Mouse (Mus musculus) hindbrain, embryonic 12.5 days (tissue): ENCODE measurements around the gene Tuba1c. TPM values are rescaled to one million over a fixed set of nuclear protein-coding genes. Genes with fewer than 3 reads are reported as not detected.
"Not testable (repeated sequence)": the region's sequence is repeated elsewhere in the genome, so short reads cannot be mapped to it uniquely, and the experiment has no call there.

Experiments used
- ATAC-seq: fragments of 200-750 bp; cut with Nextera tagmentation; 2 replicates; pipeline ENCODE4 v1.8.0; 2017; ENCODE audit warnings: moderate TSS enrichment; ENCODE audit not compliant: low FRiP score
- H3K27ac ChIP-seq: fragments of 300-500 bp; sonication (generic); 2 replicates; pipeline ENCODE4 v1.5.1; 2016; ENCODE audit warnings: mild to moderate bottlenecking
- H3K27me3 ChIP-seq: fragments of 300-500 bp; sonication (generic); 2 replicates; pipeline ENCODE4 v1.6.1; 2016; ENCODE audit warnings: mild to moderate bottlenecking
- H3K36me3 ChIP-seq: fragments of 300-500 bp; sonication (generic); 2 replicates; pipeline ENCODE4 v1.6.1; 2016; ENCODE audit warnings: mild to moderate bottlenecking
- H3K4me1 ChIP-seq: fragments of 300-500 bp; sonication (generic); 2 replicates; pipeline ENCODE4 v1.6.1; 2016
- H3K4me2 ChIP-seq: fragments of 300-500 bp; sonication (generic); replicated peaks from 2 replicates; pipeline ENCODE4 v1.6.1; 2016; ENCODE audit warnings: mild to moderate bottlenecking
- H3K4me3 ChIP-seq: fragments of 300-500 bp; sonication (generic); 2 replicates; pipeline ENCODE4 v1.5.1; 2016; ENCODE audit warnings: mild to moderate bottlenecking
- H3K9ac ChIP-seq: fragments of 300-500 bp; sonication (generic); 2 replicates; pipeline ENCODE4 v1.6.1; 2016; ENCODE audit warnings: mild to moderate bottlenecking, moderate library complexity
- H3K9me3 ChIP-seq: fragments of 300-500 bp; sonication (generic); replicated peaks from 2 replicates; pipeline ENCODE4 v1.6.1; 2016; ENCODE audit warnings: mild to moderate bottlenecking
- WGBS: fragments of 180-500 bp; shearing (Covaris S2); methylation state at CpG from one replicate; pipeline ENCODE4 v1.1.7; 2016; 5-methylcytosine and 5-hydroxymethylcytosine counted together
- polyA plus RNA-seq: library from polyadenylated mRNA; unstranded; fragments of >200 nt; fragmentation: Nextera tagmentation; extraction: Ambion mirVana; gene quantifications from 2 replicates; pipeline ENCODE4 v1.2.1, GENCODE M21; 2016

The Tuba1c gene
- polyA plus RNA-seq, 1 experiment from 2014 or later: 72.4 TPM

DNA sequence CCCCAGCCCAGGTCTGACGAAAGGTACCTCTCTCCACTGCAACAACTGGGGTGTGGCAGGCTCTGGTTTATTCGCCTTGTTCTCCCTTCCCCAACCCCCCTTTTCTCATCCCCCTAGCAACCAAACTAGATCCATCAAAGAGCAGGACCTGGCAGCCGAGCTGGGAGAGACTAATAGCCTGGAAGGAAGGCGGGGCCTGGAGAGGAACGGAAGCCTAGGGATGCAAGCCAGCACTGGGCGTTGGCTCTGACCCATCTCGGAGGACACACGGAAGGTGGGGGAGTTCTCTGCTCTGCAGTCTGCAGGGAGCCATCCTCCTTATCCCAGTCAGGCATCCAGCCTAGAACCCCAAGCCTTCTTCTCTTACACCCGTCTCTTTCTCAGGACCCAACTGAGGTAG lies 23.7 kb downstream of the Tuba1c start:
- Histone ChIP-seq H3K4me3 (no peak overlapping the region), H3K4me2 (no peak overlapping the region), H3K36me3 (no peaks in the 10 kb centered on the region), H3K4me1 (peaks cover 31% of the 10 kb centered on the region), H3K27me3 (peaks cover 73% of the 10 kb centered on the region), H3K9ac (no peak overlapping the region), H3K9me3 (no peaks in the 10 kb centered on the region), H3K27ac (no peak overlapping the region)
- 5% methylated on average over 9 of the region's 9 CpGs for WGBS
- ATAC-seq: no peak

DNA sequence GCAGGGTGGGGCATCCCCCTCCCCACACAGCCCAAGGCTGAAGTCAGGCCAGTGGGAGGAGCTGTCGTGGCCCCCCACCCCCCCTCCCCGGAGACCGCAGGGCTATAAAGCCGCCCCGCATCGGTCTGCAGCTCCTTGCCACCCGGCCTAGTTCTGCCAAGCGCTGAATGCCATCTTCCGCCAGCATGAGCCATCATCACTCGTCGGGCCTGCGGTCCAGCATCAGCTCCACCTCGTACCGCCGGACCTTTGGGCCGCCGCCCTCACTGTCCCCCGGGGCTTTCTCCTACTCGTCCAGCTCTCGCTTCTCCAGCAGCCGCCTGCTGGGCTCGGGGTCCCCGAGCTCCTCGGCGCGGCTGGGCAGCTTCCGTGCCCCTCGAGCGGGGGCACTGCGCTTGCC lies 25.3 kb downstream of the Tuba1c start, which contains the start of gene Prph:
Gene Prph (plus strand): TSS at position 135 of the 400 bp plus-strand sequence.
- Histone ChIP-seq H3K36me3 (no peaks in the 10 kb centered on the region), H3K4me2 (peak within 1 kb of the TSS; percentile 56), H3K4me1 (peaks cover 31% of the 10 kb centered on the region), H3K27ac (no peak within 1 kb of the TSS), H3K27me3 (peaks cover 88% of the 10 kb centered on the region), H3K4me3 (peak within 1 kb of the TSS; percentile 35), H3K9ac (peak within 1 kb of the TSS; percentile 42), H3K9me3 (no peaks in the 10 kb centered on the region)
- 2% methylated on average over 28 of the region's 30 CpGs for WGBS
- ATAC-seq: no peak

DNA sequence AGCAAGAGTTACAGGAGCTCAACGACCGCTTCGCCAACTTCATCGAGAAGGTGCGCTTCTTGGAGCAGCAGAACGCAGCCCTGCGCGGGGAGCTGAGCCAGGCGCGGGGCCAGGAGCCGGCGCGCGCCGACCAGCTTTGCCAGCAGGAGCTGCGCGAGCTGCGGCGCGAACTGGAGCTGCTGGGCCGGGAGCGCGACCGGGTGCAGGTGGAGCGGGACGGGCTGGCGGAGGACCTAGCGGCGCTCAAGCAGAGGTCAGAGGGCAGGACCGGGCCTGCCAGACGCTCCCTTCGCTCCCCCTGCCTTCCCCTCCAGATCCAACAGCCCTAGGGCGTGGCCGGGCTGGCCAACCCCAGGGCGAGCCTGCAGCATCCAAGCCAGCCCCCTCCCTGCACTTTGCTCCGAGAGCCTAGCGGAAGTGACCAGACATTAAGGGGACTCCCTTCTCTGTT lies 25.8 kb downstream of the Tuba1c start:
- peak overlapping the region; percentile 56 for H3K4me2 ChIP-seq
- WGBS: under 1% methylated on average over 30 of the region's 37 CpGs
- no peaks in the 10 kb centered on the region for H3K36me3 ChIP-seq
- H3K4me1 ChIP-seq: peaks cover 31% of the 10 kb centered on the region
- peak overlapping the region; percentile 42 for H3K9ac ChIP-seq
- H3K27me3 ChIP-seq: peaks cover 85% of the 10 kb centered on the region
- H3K4me3 ChIP-seq: peak overlapping the region; percentile 35
- H3K9me3 ChIP-seq: no peaks in the 10 kb centered on the region
- H3K27ac ChIP-seq: no peak overlapping the region
- ATAC-seq: no peak

DNA sequence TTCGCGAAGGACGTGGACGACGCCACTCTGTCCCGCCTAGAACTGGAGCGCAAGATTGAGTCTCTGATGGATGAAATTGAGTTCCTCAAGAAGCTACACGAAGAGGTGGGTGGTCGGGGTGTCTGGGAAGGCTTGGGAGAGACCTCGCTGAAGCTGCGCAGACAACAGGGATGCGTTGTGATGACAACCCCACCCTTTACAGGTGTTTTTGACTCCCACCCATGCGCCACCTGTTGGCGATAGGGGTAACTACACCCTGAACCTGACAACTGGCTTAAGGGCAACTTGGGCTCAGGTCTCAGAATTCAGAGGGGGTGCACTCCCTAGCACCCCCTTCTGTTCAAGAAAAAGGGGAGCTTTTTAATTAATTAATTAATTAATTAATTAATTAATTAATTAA lies 26.6 kb downstream of the Tuba1c start:
- H3K9me3 ChIP-seq: no peaks in the 10 kb centered on the region
- H3K27me3 ChIP-seq: peaks cover 85% of the 10 kb centered on the region

DNA sequence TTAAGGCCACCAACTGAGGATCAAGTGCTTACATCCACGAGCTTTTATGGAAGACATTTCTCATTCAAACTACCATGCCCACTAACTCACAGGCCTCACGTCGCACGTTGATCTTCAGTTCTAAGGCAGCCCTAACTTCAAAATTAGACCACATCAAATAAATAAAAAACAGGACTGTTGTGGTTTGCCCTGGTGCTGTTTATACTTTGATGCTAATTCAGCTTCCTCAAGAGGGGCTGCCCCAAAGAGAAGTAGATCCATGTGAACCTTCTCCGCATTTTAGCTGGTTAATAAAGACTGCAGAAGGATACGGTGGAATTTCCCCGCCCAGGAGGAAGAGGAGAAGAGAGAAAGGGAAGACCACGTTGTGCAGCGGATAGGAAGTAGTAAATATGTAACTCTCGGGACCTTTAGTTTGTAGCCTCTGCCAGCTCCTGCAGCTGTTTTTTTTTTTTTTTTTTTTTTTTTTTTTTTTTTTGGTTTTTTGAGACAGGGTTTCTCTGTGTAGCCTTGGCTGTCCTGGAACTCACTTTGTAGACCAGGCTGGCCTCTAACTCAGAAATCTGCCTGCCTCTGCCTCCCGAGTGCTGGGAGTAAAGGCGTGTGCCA lies 36.0 kb downstream of the Tuba1c start:
- H3K27ac ChIP-seq: no peak overlapping the region
- no peaks in the 10 kb centered on the region for H3K36me3 ChIP-seq
- H3K4me2 ChIP-seq: no peak overlapping the region
- no peak for ATAC-seq
- H3K27me3 ChIP-seq: peaks cover 13% of the 10 kb centered on the region
- no peaks in the 10 kb centered on the region for H3K9me3 ChIP-seq
- no peak overlapping the region for H3K9ac ChIP-seq
- 76% methylated on average over 12 of the region's 12 CpGs for WGBS
- no peaks in the 10 kb centered on the region for H3K4me1 ChIP-seq
- H3K4me3 ChIP-seq: no peak overlapping the region

More for the DNA sequence above, 26.6 kb downstream of the Tuba1c start:
- no peak for ATAC-seq
- peaks cover 31% of the 10 kb centered on the region for H3K4me1 ChIP-seq
- no peak overlapping the region for H3K27ac ChIP-seq
- peak overlapping the region; percentile 56 for H3K4me2 ChIP-seq
- H3K4me3 ChIP-seq: peak overlapping the region; percentile 35; the same call in 1 of the 2 replicates
- H3K9ac ChIP-seq: no peak overlapping the region
- 9% methylated on average over 14 of the region's 14 CpGs for WGBS
- H3K36me3 ChIP-seq: no peaks in the 10 kb centered on the region

DNA sequence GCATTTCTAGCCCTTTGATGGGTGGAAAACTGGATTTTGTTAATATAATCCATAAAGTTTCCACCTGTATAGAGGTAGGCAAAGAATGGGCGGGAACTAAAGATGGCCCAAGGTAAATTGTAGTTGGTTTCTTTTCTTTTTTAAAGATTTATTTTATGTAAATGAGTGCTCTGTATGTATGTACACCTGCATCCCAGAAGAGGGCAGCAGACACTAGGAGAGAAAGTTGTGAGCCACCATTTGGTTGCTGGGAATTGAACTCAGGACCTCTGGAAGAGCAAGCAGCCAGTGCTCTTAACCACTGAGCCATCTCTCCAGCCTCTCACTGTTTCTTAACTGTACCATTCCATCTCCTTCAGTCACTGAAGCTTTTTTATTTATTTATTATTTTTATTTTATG lies 42.3 kb downstream of the Tuba1c start:
- no peaks in the 10 kb centered on the region for H3K27me3 ChIP-seq
- no peak overlapping the region for H3K9ac ChIP-seq
- H3K9me3 ChIP-seq: no peaks in the 10 kb centered on the region
- no peak overlapping the region for H3K4me3 ChIP-seq
- 86% methylated on average over 1 of the region's 1 CpGs for WGBS
- H3K4me2 ChIP-seq: no peak overlapping the region
- H3K36me3 ChIP-seq: peaks cover 5% of the 10 kb centered on the region; the same call in 1 of the 2 replicates
- no peak for ATAC-seq
- H3K4me1 ChIP-seq: peaks cover 15% of the 10 kb centered on the region
- H3K27ac ChIP-seq: no peak overlapping the region

DNA sequence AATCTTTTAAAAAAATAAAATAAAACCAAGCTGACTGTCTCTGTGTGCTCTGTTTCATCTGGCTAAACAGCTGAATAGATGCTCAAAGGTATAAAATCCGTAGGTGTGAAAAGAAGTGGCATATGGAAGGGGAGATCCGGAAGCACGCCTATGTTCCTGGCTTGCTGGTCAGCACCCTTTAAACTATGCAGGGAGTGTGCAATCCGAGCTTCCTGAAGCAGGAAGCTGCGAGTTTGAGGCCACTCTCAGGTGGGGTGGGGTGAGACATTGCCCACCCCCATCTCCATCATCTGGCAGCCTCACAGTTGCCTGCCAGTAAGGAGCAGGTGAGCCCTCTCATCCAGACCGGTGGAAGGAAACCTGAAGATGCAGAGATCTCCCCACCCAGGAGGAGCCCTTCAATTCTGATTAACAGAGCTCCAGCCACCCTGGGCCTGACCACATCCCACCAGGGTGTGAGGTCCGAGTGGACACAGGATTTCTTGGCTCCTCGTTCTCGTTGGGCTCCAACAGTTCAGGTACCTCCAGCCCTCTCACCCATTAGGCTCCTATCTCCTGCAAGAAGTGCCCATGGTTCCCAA lies 44.4 kb downstream of the Tuba1c start, which contains the start of gene Troap:
Gene Troap (plus strand): TSS at position 557 of the 581 bp plus-strand sequence.
- Histone ChIP-seq H3K4me2 (peak within 1 kb of the TSS; percentile 82), H3K27ac (peak within 1 kb of the TSS; percentile 97), H3K9me3 (no peaks in the 10 kb centered on the region), H3K4me1 (peaks cover 22% of the 10 kb centered on the region), H3K27me3 (no peaks in the 10 kb centered on the region), H3K36me3 (peaks cover 15% of the 10 kb centered on the region), H3K9ac (peak within 1 kb of the TSS; percentile 78), H3K4me3 (peak within 1 kb of the TSS; percentile 53)
- no peak; the same call in 1 of the 2 replicates for ATAC-seq
- WGBS: 18% methylated on average over 9 of the region's 9 CpGs

DNA sequence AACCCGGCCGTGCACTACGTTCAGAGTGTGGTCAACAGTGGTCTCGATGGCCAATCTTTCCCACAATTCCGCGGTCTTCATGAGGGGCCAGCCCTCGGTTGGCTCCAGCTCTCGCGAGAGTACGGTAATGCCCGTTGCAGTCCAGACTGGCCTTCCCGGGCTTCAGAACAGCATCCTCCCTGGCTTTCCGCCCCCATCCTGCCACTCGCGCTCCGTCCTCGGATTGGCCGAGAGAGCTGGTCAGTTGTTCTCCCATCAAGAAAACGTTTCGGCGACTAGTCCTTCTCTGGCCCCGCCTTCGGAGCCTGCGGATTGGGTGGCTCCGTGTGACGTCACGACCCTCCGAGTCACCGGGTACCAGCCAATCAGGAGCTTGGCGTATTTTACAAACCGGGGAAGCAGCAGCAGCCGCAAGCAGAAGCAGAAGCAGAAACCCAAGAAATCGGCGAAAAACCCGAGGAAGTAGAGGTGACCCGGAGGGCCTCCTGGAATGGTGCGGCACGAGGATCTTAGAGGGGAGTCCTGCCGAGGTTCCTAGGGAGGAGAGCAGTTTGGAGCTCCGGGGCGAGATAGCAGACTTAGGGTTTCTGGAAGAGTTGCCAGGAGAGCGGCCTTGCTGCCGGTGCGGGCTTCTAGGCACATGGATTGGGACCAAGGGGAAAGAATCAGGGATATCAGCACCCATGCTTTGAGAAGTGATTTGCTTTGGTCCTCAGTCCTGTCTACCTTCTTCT lies 45.1 kb downstream of the Tuba1c start:
- Histone ChIP-seq H3K4me3 (peak overlapping the region; percentile 53), H3K9me3 (no peaks in the 10 kb centered on the region), H3K36me3 (peaks cover 15% of the 10 kb centered on the region), H3K9ac (peak overlapping the region; percentile 78), H3K4me2 (peak overlapping the region; percentile 82), H3K4me1 (peaks cover 22% of the 10 kb centered on the region), H3K27ac (peak overlapping the region; percentile 97), H3K27me3 (no peaks in the 10 kb centered on the region)
- peak; percentile 98 for ATAC-seq
- WGBS: under 1% methylated on average over 44 of the region's 44 CpGs

DNA sequence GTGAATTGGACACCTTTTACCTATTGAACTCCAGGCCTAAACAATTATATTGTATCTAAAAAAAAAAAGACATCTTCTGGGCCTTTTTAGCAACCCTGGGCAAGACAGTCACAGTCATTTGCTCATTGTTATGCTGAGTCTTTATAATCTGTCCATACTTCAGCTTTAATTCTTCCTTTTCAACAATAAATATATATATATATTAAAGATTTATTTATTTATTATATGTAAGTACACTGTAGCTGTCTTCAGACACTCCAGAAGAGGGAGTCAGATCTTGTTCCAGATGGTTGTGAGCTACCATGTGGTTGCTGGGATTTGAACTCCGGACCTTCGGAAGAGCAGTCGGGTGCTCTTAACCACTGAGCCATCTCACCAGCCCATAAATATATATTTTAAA lies 46.3 kb downstream of the Tuba1c start:
- not testable (repeated sequence) for H3K9ac ChIP-seq, H3K27ac ChIP-seq, H3K9me3 ChIP-seq, ATAC-seq, H3K27me3 ChIP-seq
- Histone ChIP-seq H3K4me2 (peak overlapping the region; percentile 76), H3K36me3 (peaks cover 22% of the 10 kb centered on the region), H3K4me1 (peaks cover 22% of the 10 kb centered on the region), H3K4me3 (peak overlapping the region; percentile 53; the same call in 1 of the 2 replicates)
- 95% methylated on average over 3 of the region's 3 CpGs for WGBS

DNA sequence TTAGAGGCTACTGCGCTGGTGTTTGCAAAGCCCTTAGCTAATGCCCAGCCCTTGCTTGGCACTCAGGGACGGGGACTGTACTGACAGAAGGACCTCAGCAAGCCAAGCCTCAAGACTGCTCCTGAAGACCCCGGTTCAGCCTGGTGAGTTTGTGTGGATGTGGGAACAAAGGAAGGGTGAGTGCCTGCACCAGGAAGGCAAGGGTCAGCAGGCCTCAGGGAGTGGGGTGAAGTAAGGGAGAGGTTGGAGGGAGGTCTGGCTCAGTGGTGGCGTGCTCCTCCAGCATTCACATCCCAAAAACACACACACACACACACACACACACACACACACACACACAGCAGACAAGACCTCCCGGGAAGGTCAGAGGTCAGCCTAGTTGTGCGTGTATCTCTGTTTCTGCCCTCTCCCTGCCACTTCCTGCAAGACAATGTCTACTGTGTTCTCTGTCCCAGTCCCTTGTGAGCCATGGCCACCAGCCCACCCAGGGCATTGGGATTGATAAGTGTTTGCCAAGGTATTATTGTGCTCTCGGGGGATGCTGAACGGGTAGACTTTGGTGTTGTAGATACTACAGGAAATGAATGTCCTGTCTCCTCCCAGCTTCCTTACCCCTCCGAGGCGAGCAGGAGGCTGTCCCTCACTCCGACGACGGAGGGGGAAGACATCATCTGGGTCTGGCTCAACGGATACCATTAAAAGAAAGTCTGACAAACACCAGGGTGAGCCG lies 48.7 kb downstream of the Tuba1c start:
- peaks cover 22% of the 10 kb centered on the region for H3K4me1 ChIP-seq
- H3K4me3 ChIP-seq: no peak overlapping the region
- H3K27me3 ChIP-seq: peaks cover 4% of the 10 kb centered on the region; the same call in 1 of the 2 replicates
- H3K9ac ChIP-seq: no peak overlapping the region
- 81% methylated on average over 15 of the region's 15 CpGs for WGBS
- no peak overlapping the region for H3K4me2 ChIP-seq
- ATAC-seq: no peak
- H3K9me3 ChIP-seq: no peaks in the 10 kb centered on the region
- no peak overlapping the region for H3K27ac ChIP-seq
- H3K36me3 ChIP-seq: peaks cover 41% of the 10 kb centered on the region

DNA sequence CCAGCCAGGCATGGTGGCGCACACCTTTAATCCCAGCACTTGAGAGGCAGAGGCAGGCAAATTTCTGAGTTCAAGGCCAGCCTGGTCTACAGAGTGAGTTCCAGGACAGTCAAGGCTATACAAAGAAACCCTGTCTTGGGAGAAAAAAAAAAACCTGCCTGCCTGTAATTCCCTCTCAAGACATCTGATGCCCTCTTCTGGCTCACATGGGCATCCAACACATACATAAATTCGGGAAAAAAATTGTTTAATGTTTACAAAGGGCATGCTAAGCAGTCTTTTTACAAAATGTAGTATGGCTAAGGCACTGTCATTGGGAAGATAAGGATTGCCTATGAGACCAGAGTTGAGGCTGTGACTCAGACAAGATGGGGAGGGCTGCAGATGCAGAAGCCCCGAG lies 50.1 kb downstream of the Tuba1c start:
- H3K36me3 ChIP-seq: peaks cover 41% of the 10 kb centered on the region

DNA sequence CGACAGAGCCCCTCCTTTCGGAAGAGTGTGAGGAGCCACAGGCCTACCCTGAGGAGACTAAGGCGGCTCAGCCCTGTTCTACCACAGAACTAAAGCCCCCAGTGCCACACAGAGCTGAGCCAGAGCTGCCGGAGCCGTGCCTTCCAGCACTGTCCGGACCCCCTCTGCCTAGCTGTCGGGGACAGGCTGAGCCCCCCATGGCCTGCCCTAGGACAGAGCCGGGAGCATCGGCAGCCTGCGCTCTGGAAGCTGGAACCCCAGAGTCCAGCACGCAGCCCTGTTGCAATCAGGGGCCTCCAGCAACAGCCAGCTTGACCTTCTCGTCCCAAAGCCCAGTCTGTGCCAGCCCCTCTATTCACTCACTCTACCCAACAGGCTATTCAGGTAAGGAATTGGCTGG lies 52.6 kb downstream of the Tuba1c start:
- H3K36me3 ChIP-seq: peaks cover 33% of the 10 kb centered on the region
- H3K27me3 ChIP-seq: peaks cover 44% of the 10 kb centered on the region
- peaks cover 13% of the 10 kb centered on the region; the same call in 1 of the 2 replicates for H3K4me1 ChIP-seq
- ATAC-seq: no peak
- no peak overlapping the region for H3K9ac ChIP-seq
- H3K9me3 ChIP-seq: no peaks in the 10 kb centered on the region
- 96% methylated on average over 12 of the region's 12 CpGs for WGBS
- no peak overlapping the region for H3K4me2 ChIP-seq
- no peak overlapping the region for H3K4me3 ChIP-seq
- no peak overlapping the region for H3K27ac ChIP-seq

More for the DNA sequence above, 50.1 kb downstream of the Tuba1c start:
- no peak overlapping the region for H3K4me3 ChIP-seq
- H3K27me3 ChIP-seq: peaks cover 19% of the 10 kb centered on the region
- no peak overlapping the region for H3K27ac ChIP-seq
- 90% methylated on average over 3 of the region's 3 CpGs for WGBS
- H3K9me3 ChIP-seq: no peaks in the 10 kb centered on the region
- no peak for ATAC-seq
- peaks cover 27% of the 10 kb centered on the region for H3K4me1 ChIP-seq
- no peak overlapping the region for H3K9ac ChIP-seq
- H3K4me2 ChIP-seq: no peak overlapping the region
